Mouse (Mus musculus) liver, embryonic 14.5 days (tissue): ENCODE results near the gene Usp19.

ENCODE experiments used
- CTCF ChIP-seq: IDR thresholded peaks from 2 replicates; pipeline ENCODE4 v1.5.1; 2016; ENCODE audit warnings: antibody characterized with exemption, low read depth, control low read depth
- EP300 ChIP-seq: IDR thresholded peaks from 2 replicates; pipeline ENCODE4 v1.6.1; 2016; ENCODE audit warnings: antibody characterized with exemption, low read depth

- TF ChIP-seq CTCF (no peak), EP300 (no peak)
These were observed 1.8 kb downstream of the Usp19 start for GRCm38 (mm10) chr9:108492043-108492750.
